Mouse (Mus musculus): ENCODE measurements at regions not wholly inside any gene's neighbourhood (a gene's known extent, or its start where the extent isn't known, plus 50 kb on each side); places are given as distances from the start of the nearest gene placed in this dataset.

GRCm38 (mm10) chr12:11037951-11038350, 112.9 kb downstream of the Kcns3 start:
- TF ChIP-seq CTCF (IDR thresholded peaks at IDR 0.05; ENCODE audit: borderline replicate concordance, insufficient read depth, low read length) (no peak), POLR2A (IDR thresholded peaks at IDR 0.05; ENCODE audit: low read depth, low read length) (no peak)
